Mouse (Mus musculus): ENCODE results near the gene Pid1. TPM values are rescaled to one million over a fixed set of nuclear protein-coding genes. Genes with fewer than 3 reads are reported as not detected.

The Pid1 gene
- total RNA-seq, 2 experiments from 2014 or later: 39.5 to 40.2 TPM

GRCm38 (mm10) chr1:84119306-84119705 is 244.7 kb downstream of the Pid1 start:
- intact Hi-C loops (cut with DNase I): no loop called here

GRCm38 (mm10) chr1:84106756-84107155 is 257.2 kb downstream of the Pid1 start:
- intact Hi-C loops (cut with DNase I): loop anchor here (10.0 kb wide), 1 partner anchor 232 kb away; no protein-coding TSS in a partner anchor
- DNase-seq (ENCODE audit: low spot score in 2 of 2): no peak

More at GRCm38 (mm10) chr1:84119306-84119705, 244.7 kb downstream of the Pid1 start:
- no peak for DNase-seq (ENCODE audit: low spot score in 2 of 2)

- intact Hi-C loops (cut with DNase I): loop anchor here (10.0 kb wide), 1 partner anchor 227 kb away; no protein-coding TSS in a partner anchor
- DNase-seq (ENCODE audit: low spot score in 2 of 2): no peak
Observed at GRCm38 (mm10) chr1:84102052-84102451, 261.9 kb downstream of the Pid1 start.

- no peak for DNase-seq (ENCODE audit: low spot score in 2 of 2)
- intact Hi-C loops (cut with DNase I): no loop called here
Observed at GRCm38 (mm10) chr1:84097398-84097797, 266.6 kb downstream of the Pid1 start.

- no peak for DNase-seq (ENCODE audit: low spot score in 2 of 2)
- intact Hi-C loops (cut with DNase I): no loop called here
Observed at GRCm38 (mm10) chr1:84093291-84093690, 270.7 kb downstream of the Pid1 start.

- intact Hi-C loops (cut with DNase I): no loop called here
- DNase-seq (ENCODE audit: low spot score in 2 of 2): no peak
Observed at GRCm38 (mm10) chr1:84089664-84090063, 274.3 kb downstream of the Pid1 start.

- intact Hi-C loops (cut with DNase I): no loop called here
- DNase-seq (ENCODE audit: low spot score in 2 of 2): no peak
Observed at GRCm38 (mm10) chr1:84087957-84088356, 276.0 kb downstream of the Pid1 start.

GRCm38 (mm10) chr1:84087325-84087724 is 276.7 kb downstream of the Pid1 start:
- DNase-seq (ENCODE audit: low spot score in 2 of 2): no peak
- intact Hi-C loops (cut with DNase I): no loop called here

GRCm38 (mm10) chr1:84086486-84086885 is 277.5 kb downstream of the Pid1 start:
- intact Hi-C loops (cut with DNase I): no loop called here
- no peak for DNase-seq (ENCODE audit: low spot score in 2 of 2)

GRCm38 (mm10) chr1:84085361-84085760 is 278.6 kb downstream of the Pid1 start:
- no peak for DNase-seq (ENCODE audit: low spot score in 2 of 2)
- intact Hi-C loops (cut with DNase I): no loop called here

GRCm38 (mm10) chr1:84079566-84079965 is 284.4 kb downstream of the Pid1 start:
- intact Hi-C loops (cut with DNase I): no loop called here

GRCm38 (mm10) chr1:84077023-84077422 is 287.0 kb downstream of the Pid1 start:
- no peak for DNase-seq (ENCODE audit: low spot score in 2 of 2)
- intact Hi-C loops (cut with DNase I): no loop called here

More at GRCm38 (mm10) chr1:84079566-84079965, 284.4 kb downstream of the Pid1 start:
- DNase-seq (ENCODE audit: low spot score in 2 of 2): no peak

GRCm38 (mm10) chr1:84056884-84057630 is 306.9 kb downstream of the Pid1 start:
- no peak for DNase-seq (ENCODE audit: low spot score in 2 of 2)
- intact Hi-C loops (cut with DNase I): no loop called here

- intact Hi-C loops (cut with DNase I): no loop called here
- DNase-seq (ENCODE audit: low spot score in 2 of 2): no peak
Observed at GRCm38 (mm10) chr1:84056306-84056705, 307.7 kb downstream of the Pid1 start.

GRCm38 (mm10) chr1:84025746-84026145 is 338.2 kb downstream of the Pid1 start:
- intact Hi-C loops (cut with DNase I): no loop called here
- DNase-seq (ENCODE audit: low spot score in 2 of 2): no peak

GRCm38 (mm10) chr1:84012871-84013375 is 351.1 kb downstream of the Pid1 start:
- no peak for DNase-seq (ENCODE audit: low spot score in 2 of 2)
- intact Hi-C loops (cut with DNase I): no loop called here

- intact Hi-C loops (cut with DNase I): no loop called here
- DNase-seq (ENCODE audit: low spot score in 2 of 2): no peak
Observed at GRCm38 (mm10) chr1:84002630-84003029, 361.4 kb downstream of the Pid1 start.

Measured in left cerebral cortex, postnatal 14 days (tissue).